Mouse (Mus musculus) heart, adult 8-10 months (tissue): ENCODE measurements around the gene Spink2. TPM values are rescaled to one million over a fixed set of nuclear protein-coding genes. Genes with fewer than 3 reads are reported as not detected.

ENCODE experiments used
- total RNA-seq, 4 experiments: library from RNA; stranded (reverse); gene quantifications; 2 replicates each; pipeline ENCODE4 v1.2.4; 2022

The Spink2 gene
- total RNA-seq, 4 experiments from 2014 or later, result not detected

Other genes with a start within 250 kb of the Spink2 start
- gene Srp72, start 236.8 kb downstream of the Spink2 start, total RNA-seq, result 10 to 100 TPM; 45.0 to 54.1 (median 49.1) TPM
- not detected for gene Arl9, start 207.4 kb downstream of the Spink2 start, total RNA-seq
- gene Thegl, start 195.4 kb downstream of the Spink2 start, total RNA-seq, result not detected
- 100 to 1,000 TPM; 354 to 475 (median 429) TPM for gene Hopx, start 96.3 kb downstream of the Spink2 start, total RNA-seq
- gene Rest, start 54.0 kb upstream of the Spink2 start, total RNA-seq, result 10 to 100 TPM; 13.2 to 14.9 (median 14.3) TPM
- 10 to 100 TPM; 20.9 to 25.9 (median 22.3) TPM for gene Noa1, start 98.6 kb upstream of the Spink2 start, total RNA-seq
- gene Polr2b, start 98.7 kb upstream of the Spink2 start, total RNA-seq, result 10 to 100 TPM; 30.5 to 35.7 (median 34.9) TPM
- 100 to 1,000 TPM; 123 to 169 (median 129) TPM for gene Igfbp7, start 196.6 kb upstream of the Spink2 start, total RNA-seq